Mouse (Mus musculus) stomach, embryonic 14.5 days (tissue): ENCODE data around the gene Atp8a2. TPM values are rescaled to one million over a fixed set of nuclear protein-coding genes. Genes with fewer than 3 reads are reported as not detected.

Experiments used
- ATAC-seq: fragments of 200-750 bp; cut with Nextera tagmentation; 2 replicates; pipeline ENCODE4 v1.8.0; 2017; ENCODE audit warnings: low read depth, moderate TSS enrichment; ENCODE audit not compliant: insufficient number of reproducible peaks, insufficient read depth, low FRiP score
- H3K27ac ChIP-seq: fragments of 300-500 bp; sonication (generic); 2 replicates; pipeline ENCODE4 v1.5.1; 2014; ENCODE audit warnings: mild to moderate bottlenecking, low read length, moderate library complexity, mixed read lengths
- H3K27me3 ChIP-seq: fragments of 300-500 bp; sonication (generic); 2 replicates; pipeline ENCODE4 v1.6.1; 2014; ENCODE audit warnings: low read length, control low read depth, mixed read lengths; ENCODE audit not compliant: control insufficient read depth, insufficient read depth
- H3K36me3 ChIP-seq: fragments of 300-500 bp; sonication (generic); 2 replicates; pipeline ENCODE4 v1.6.1; 2014; ENCODE audit warnings: mild to moderate bottlenecking, control low read depth, low read length, moderate library complexity, mixed read lengths; ENCODE audit not compliant: control insufficient read depth, insufficient read depth
- H3K4me1 ChIP-seq: fragments of 300-500 bp; sonication (generic); 2 replicates; pipeline ENCODE4 v1.6.1; 2014; ENCODE audit warnings: low read length, control low read depth, mixed read lengths; ENCODE audit not compliant: control insufficient read depth, insufficient read depth
- H3K4me2 ChIP-seq: fragments of 300-500 bp; sonication (generic); replicated peaks from 2 replicates; pipeline ENCODE4 v1.6.1; 2014; ENCODE audit warnings: low read depth, low read length, control low read depth
- H3K4me3 ChIP-seq: fragments of 300-500 bp; sonication (generic); 2 replicates; pipeline ENCODE4 v1.5.1; 2014; ENCODE audit warnings: low read depth, low read length, control low read depth
- H3K9ac ChIP-seq: fragments of 300-500 bp; sonication (generic); replicated peaks from 2 replicates; pipeline ENCODE4 v1.6.1; 2014; ENCODE audit warnings: low read depth, mild to moderate bottlenecking, control low read depth, low read length, moderate library complexity, mixed read lengths
- H3K9me3 ChIP-seq: fragments of 300-500 bp; sonication (generic); 2 replicates; pipeline ENCODE4 v1.6.1; 2016; ENCODE audit warnings: low read depth, low read length, control low read depth; ENCODE audit not compliant: control insufficient read depth
- WGBS: fragments of 180-500 bp; shearing (Covaris S2); extraction: QIAGEN DNeasy Blood & Tissue Kit; methylation state at CpG from one replicate; pipeline ENCODE4 v1.1.7; 2014; 5-methylcytosine and 5-hydroxymethylcytosine counted together
- polyA plus RNA-seq: library from polyadenylated mRNA; unstranded; fragments of >200 nt; fragmentation: Nextera tagmentation; extraction: Ambion mirVana; gene quantifications from 2 replicates; pipeline ENCODE4 v1.2.1, GENCODE M21; 2014

Gene Atp8a2
- polyA plus RNA-seq, result 5.9 and 6.5 TPM in 2 replicates

DNA sequence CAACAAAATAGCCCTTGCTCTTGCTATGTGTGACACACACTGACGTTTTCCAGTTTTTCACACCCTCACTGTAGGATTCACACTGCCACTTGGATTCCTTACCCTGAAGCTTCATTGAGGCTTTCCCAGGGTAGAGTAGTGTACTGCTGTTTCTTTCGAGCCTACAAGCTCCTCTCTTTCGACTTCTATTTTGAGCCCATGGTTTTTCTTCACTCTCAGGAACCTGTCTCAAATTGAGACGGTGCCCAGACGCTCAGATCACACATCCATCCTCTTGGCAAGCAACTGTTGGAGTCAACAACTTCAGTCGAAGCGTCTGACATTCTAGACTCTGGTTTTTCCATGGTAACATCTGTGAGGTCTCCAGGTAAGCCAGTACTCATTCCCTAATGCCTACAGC, at the start of gene Atp8a2:
Gene Atp8a2 (minus strand): TSS at position 296 of the 400 bp plus-strand sequence.
- WGBS, result 69% methylated on average over 7 of the region's 7 CpGs
- H3K4me1 ChIP-seq, result no peaks in the 10 kb centered on the region

GRCm38 (mm10) chr14:60238551-60238950, 41.6 kb upstream of the Atp8a2 start:
- no peak for ATAC-seq
- Histone ChIP-seq H3K4me2 (no peak overlapping the region), H3K36me3 (peaks cover 41% of the 10 kb centered on the region), H3K27ac (no peak overlapping the region), H3K27me3 (no peaks in the 10 kb centered on the region), H3K9ac (no peak overlapping the region), H3K4me1 (no peaks in the 10 kb centered on the region), H3K9me3 (no peaks in the 10 kb centered on the region), H3K4me3 (no peak overlapping the region)
- WGBS, result 76% methylated on average over 3 of the region's 3 CpGs

More for the DNA sequence above, at the start of gene Atp8a2:
- H3K27ac ChIP-seq, result no peak within 1 kb of the TSS
- ATAC-seq, result no peak
- no peaks in the 10 kb centered on the region for H3K36me3 ChIP-seq
- no peaks in the 10 kb centered on the region for H3K27me3 ChIP-seq
- no peak within 1 kb of the TSS for H3K4me2 ChIP-seq
- H3K9ac ChIP-seq, result no peak within 1 kb of the TSS
- H3K9me3 ChIP-seq, result no peaks in the 10 kb centered on the region
- no peak within 1 kb of the TSS for H3K4me3 ChIP-seq

- no peak overlapping the region for H3K9ac ChIP-seq
- no peak overlapping the region for H3K4me3 ChIP-seq
- peaks cover 20% of the 10 kb centered on the region for H3K36me3 ChIP-seq
- ATAC-seq, result no peak
- H3K4me1 ChIP-seq, result no peaks in the 10 kb centered on the region
- H3K27me3 ChIP-seq, result no peaks in the 10 kb centered on the region
- no peaks in the 10 kb centered on the region for H3K9me3 ChIP-seq
- H3K27ac ChIP-seq, result no peak overlapping the region
- WGBS, result 86% methylated on average over 10 of the region's 10 CpGs
- H3K4me2 ChIP-seq, result no peak overlapping the region
These were observed 22.9 kb upstream of the Atp8a2 start for GRCm38 (mm10) chr14:60219886-60220285.

DNA sequence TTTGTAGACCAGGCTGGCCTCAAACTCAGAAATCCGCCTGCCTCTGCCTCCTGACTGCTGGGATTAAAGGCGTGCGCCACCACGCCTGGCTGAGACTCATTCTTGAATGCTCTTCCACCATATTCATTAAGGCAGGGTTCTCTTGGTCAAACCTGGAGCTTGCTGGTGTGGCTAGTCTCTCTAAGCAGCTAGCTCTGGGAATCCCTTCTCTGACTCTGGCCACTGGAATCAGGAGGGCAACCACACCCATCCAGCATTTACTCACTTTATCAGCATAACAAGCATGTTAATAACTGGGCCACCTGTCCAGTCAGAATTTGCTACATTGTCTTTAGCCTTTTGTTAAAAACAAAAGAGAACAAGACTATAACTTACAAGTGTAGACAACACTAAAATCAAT, 20.6 kb upstream of the Atp8a2 start:
- no peak overlapping the region for H3K9ac ChIP-seq
- ATAC-seq, result no peak

GRCm38 (mm10) chr14:60216125-60216524, 19.1 kb upstream of the Atp8a2 start:
- Histone ChIP-seq H3K27me3 (no peaks in the 10 kb centered on the region), H3K9me3 (no peaks in the 10 kb centered on the region), H3K9ac (no peak overlapping the region), H3K4me3 (no peak overlapping the region), H3K4me2 (no peak overlapping the region), H3K36me3 (peaks cover 16% of the 10 kb centered on the region), H3K27ac (peak overlapping the region; percentile 48; the same call in 1 of the 2 replicates), H3K4me1 (no peaks in the 10 kb centered on the region)
- 66% methylated on average over 1 of the region's 1 CpGs for WGBS
- ATAC-seq, result no peak

More for the DNA sequence above, 20.6 kb upstream of the Atp8a2 start:
- Histone ChIP-seq H3K4me3 (no peak overlapping the region), H3K4me1 (no peaks in the 10 kb centered on the region), H3K4me2 (no peak overlapping the region), H3K9me3 (no peaks in the 10 kb centered on the region), H3K27me3 (no peaks in the 10 kb centered on the region), H3K36me3 (peaks cover 20% of the 10 kb centered on the region), H3K27ac (no peak overlapping the region)
- WGBS, result 94% methylated on average over 4 of the region's 4 CpGs

GRCm38 (mm10) chr14:60215000-60215399, 18.0 kb upstream of the Atp8a2 start:
- Histone ChIP-seq H3K4me2 (no peak overlapping the region), H3K9ac (no peak overlapping the region), H3K4me3 (no peak overlapping the region), H3K27me3 (no peaks in the 10 kb centered on the region), H3K4me1 (no peaks in the 10 kb centered on the region), H3K27ac (no peak overlapping the region), H3K36me3 (peaks cover 15% of the 10 kb centered on the region), H3K9me3 (no peaks in the 10 kb centered on the region)
- 88% methylated on average over 3 of the region's 3 CpGs for WGBS
- ATAC-seq, result no peak

- Histone ChIP-seq H3K27ac (no peak overlapping the region), H3K4me1 (no peaks in the 10 kb centered on the region), H3K27me3 (no peaks in the 10 kb centered on the region), H3K4me3 (no peak overlapping the region), H3K4me2 (no peak overlapping the region), H3K36me3 (peaks cover 9% of the 10 kb centered on the region), H3K9ac (no peak overlapping the region), H3K9me3 (no peaks in the 10 kb centered on the region)
- WGBS, result 70% methylated on average over 1 of the region's 1 CpGs
- no peak for ATAC-seq
These were observed 17.1 kb upstream of the Atp8a2 start for GRCm38 (mm10) chr14:60214040-60214439.

DNA sequence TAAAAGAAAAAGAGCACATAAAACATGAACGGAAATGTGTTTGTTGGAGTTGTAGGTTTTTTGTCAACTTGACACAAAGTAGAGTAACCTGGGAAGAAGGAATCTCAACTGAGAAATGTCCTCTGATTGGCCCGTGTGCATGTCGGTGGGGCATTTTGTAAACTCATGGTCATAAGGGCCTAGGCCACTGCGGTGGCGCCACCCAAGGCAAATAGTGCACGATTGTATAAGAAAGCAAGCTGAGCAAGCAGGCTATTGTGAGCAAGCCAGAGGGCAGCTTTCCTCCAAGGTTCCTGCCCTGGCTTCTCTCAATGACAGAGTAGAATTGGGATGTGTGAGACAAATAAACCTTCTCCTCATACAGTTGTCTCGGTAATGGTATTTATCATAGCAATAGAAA, 12.2 kb upstream of the Atp8a2 start:
- H3K27me3 ChIP-seq, result no peaks in the 10 kb centered on the region
- H3K27ac ChIP-seq, result no peak overlapping the region
- 63% methylated on average over 7 of the region's 7 CpGs for WGBS
- no peaks in the 10 kb centered on the region for H3K36me3 ChIP-seq
- H3K9ac ChIP-seq, result no peak overlapping the region
- H3K4me3 ChIP-seq, result no peak overlapping the region
- no peaks in the 10 kb centered on the region for H3K9me3 ChIP-seq
- no peak; the same call in 1 of the 2 replicates for ATAC-seq
- H3K4me1 ChIP-seq, result no peaks in the 10 kb centered on the region
- no peak overlapping the region for H3K4me2 ChIP-seq

DNA sequence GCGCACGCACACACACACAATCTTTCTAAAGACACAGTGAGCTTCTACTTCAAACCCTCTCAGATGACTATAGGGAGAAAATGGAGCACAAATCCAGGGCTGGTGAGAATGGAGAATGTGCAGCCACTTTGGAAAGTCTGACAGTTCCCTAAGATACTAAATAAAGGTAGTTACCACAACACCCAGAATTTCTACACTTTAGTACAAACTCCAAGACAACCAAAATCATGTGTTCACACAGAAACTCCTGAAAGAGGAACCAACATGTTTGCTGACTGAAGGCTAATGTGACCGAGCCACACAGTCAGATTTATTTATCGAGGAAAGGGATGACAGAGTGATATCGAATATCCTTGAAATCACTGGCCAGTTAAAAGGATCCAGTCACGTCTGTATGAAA, 8.0 kb upstream of the Atp8a2 start:
- Histone ChIP-seq H3K27me3 (no peaks in the 10 kb centered on the region), H3K9me3 (no peaks in the 10 kb centered on the region), H3K4me2 (no peak overlapping the region), H3K4me3 (no peak overlapping the region), H3K27ac (no peak overlapping the region), H3K4me1 (no peaks in the 10 kb centered on the region), H3K9ac (no peak overlapping the region), H3K36me3 (no peaks in the 10 kb centered on the region)
- no peak for ATAC-seq
- WGBS, result 85% methylated on average over 6 of the region's 6 CpGs
